Mouse (Mus musculus): ENCODE data around the gene Ece1. TPM values are rescaled to one million over a fixed set of nuclear protein-coding genes. Genes with fewer than 3 reads are reported as not detected.
"Not testable (repeated sequence)": the region's sequence is repeated elsewhere in the genome, so short reads cannot be mapped to it uniquely, and the experiment has no call there.

The Ece1 gene
- polyA plus RNA-seq, 1 experiment from 2014 or later = 118 TPM

DNA sequence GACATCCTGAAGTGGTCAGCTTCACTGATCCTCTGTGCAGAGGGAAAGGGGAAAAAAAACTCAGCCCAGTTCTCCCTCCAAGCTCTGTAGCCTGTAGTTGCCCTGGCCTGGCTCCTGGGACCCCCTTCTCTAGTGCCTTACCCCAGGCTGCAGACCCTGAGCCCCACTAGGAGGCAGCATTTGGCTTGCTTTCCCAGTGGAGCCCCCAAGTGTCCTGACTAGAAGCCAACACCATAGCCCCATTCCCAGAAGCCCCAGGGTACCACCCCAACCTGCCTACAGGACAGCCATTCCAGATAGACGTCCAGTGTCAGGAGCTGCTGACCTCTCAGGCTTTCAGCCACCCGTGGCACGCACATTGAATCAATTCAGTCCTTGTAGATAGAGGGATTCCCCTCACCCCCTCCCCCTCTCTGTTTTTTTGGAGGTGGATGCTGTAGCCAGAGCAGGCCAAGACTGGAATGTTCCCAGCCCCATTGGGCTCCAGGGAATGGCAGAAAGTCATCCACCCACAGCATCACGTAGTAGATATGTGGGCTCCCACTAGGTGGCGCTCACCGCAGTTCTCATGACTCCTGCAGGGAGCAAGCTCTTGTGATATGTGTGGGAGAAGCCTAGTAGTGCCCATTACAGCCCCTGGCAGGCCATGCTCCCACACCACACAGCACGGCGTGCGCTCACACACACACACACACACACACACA, 102.0 kb downstream of the Ece1 start:
- H3K4me3 ChIP-seq = no peak overlapping the region
- no peak for DNase-seq (ENCODE audit: low spot score)
- H3K36me3 ChIP-seq = peaks cover 71% of the 10 kb centered on the region
- peaks cover 4% of the 10 kb centered on the region; the same call in 1 of the 2 replicates for H3K9me3 ChIP-seq
- H3K27ac ChIP-seq = no peak overlapping the region
- peaks cover 17% of the 10 kb centered on the region for H3K4me1 ChIP-seq
- no peaks in the 10 kb centered on the region for H3K27me3 ChIP-seq (ENCODE audit: insufficient read depth, poor library complexity, severe bottlenecking)
- 66% methylated on average over 9 of the region's 9 CpGs for WGBS

DNA sequence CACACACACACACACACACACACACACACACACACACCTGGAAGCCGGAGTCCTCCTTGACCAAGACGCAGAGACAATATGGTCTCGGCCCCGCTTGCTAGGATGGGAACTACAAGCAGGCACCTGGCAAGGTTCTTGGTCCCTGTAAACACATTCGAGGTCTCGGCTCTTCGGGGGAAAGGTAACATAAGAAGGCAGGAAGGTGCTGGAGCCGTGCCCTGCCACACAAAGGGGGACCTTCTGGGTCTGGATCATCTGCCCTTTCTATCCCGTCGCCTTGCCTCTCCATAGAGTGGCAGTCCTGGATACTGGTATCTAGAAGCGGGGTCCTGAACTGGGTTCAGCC, 102.5 kb downstream of the Ece1 start:
- H3K4me3 ChIP-seq = no peak overlapping the region
- no peak for DNase-seq (ENCODE audit: low spot score)
- H3K9me3 ChIP-seq = peaks cover 2% of the 10 kb centered on the region; the same call in 1 of the 2 replicates
- no peak overlapping the region for H3K27ac ChIP-seq
- 91% methylated on average over 11 of the region's 11 CpGs for WGBS
- peaks cover 17% of the 10 kb centered on the region for H3K4me1 ChIP-seq
- H3K27me3 ChIP-seq (ENCODE audit: insufficient read depth, poor library complexity, severe bottlenecking) = no peaks in the 10 kb centered on the region
- peaks cover 65% of the 10 kb centered on the region for H3K36me3 ChIP-seq

DNA sequence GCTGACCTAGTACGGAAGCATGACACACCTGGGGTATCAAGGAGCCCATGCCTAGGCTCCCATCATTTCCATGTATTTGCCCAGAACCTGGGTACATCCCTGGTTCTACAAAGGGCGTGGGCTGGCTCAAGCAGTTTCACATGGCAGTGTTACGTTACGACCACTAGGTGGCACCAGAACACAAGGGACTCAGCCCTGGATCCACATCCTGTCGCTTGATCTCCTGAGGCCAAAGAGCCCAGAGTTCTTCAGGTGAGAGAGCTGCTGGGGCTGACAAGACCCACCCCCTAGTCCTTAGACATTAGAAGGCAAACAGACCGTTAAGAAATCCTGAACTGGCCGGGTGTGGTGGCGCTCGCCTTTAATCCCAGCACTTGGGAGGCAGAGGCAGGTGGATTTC, 106.2 kb downstream of the Ece1 start:
- Histone ChIP-seq H3K27ac (no peak overlapping the region), H3K36me3 (peaks cover 31% of the 10 kb centered on the region), H3K27me3 (ENCODE audit: insufficient read depth, poor library complexity, severe bottlenecking) (no peaks in the 10 kb centered on the region), H3K4me3 (no peak overlapping the region), H3K4me1 (no peaks in the 10 kb centered on the region), H3K9me3 (no peaks in the 10 kb centered on the region)
- peak; percentile 89 for DNase-seq (ENCODE audit: low spot score)
- WGBS = 11% methylated on average over 9 of the region's 9 CpGs

- not testable (repeated sequence) for DNase-seq (ENCODE audit: low spot score); H3K4me1 ChIP-seq; H3K27ac ChIP-seq; H3K27me3 ChIP-seq (ENCODE audit: insufficient read depth, poor library complexity, severe bottlenecking); H3K36me3 ChIP-seq; H3K4me3 ChIP-seq; H3K9me3 ChIP-seq
- no CpG with 5 or more reads among the region's 11 CpGs for WGBS
Measured at GRCm38 (mm10) chr4:137970623-137971199, 108.7 kb downstream of the Ece1 start.

DNA sequence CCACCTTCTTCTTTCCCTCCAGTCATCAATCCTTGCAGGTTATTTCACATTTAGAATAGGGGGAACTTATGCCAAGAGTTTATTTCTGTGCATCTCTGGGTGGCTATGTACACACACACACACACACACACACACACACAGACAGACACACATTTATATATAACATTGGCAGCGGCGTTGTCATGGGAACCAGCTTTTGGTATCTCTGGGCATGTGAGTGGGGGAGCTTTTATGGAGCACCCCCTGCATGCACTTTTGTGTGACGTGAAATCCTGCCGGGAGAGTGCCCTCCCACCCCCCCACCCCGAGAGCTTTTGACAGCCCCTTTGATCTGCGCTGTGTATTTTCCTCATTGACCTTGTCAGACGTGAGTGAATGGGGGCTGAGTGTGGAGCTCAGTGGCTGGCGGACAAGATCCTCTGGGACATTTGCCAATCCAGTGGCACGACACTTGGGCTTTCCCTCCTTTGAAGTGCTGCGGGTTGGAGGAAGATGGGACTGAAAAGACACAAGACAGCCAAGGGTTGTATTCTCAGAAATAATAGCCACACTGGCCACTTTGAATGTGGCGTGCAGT, 112.9 kb downstream of the Ece1 start:
- WGBS = no CpG with 5 or more reads among the region's 11 CpGs
- not testable (repeated sequence) for H3K9me3 ChIP-seq; H3K4me1 ChIP-seq; H3K36me3 ChIP-seq; DNase-seq (ENCODE audit: low spot score); H3K27me3 ChIP-seq (ENCODE audit: insufficient read depth, poor library complexity, severe bottlenecking); H3K27ac ChIP-seq; H3K4me3 ChIP-seq

DNA sequence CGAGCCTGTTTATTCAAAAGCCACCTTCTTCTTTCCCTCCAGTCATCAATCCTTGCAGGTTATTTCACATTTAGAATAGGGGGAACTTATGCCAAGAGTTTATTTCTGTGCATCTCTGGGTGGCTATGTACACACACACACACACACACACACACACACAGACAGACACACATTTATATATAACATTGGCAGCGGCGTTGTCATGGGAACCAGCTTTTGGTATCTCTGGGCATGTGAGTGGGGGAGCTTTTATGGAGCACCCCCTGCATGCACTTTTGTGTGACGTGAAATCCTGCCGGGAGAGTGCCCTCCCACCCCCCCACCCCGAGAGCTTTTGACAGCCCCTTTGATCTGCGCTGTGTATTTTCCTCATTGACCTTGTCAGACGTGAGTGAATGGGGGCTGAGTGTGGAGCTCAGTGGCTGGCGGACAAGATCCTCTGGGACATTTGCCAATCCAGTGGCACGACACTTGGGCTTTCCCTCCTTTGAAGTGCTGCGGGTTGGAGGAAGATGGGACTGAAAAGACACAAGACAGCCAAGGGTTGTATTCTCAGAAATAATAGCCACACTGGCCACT, 117.1 kb downstream of the Ece1 start:
- not testable (repeated sequence) for DNase-seq (ENCODE audit: low spot score); H3K4me3 ChIP-seq; H3K27ac ChIP-seq; H3K36me3 ChIP-seq; H3K4me1 ChIP-seq; H3K9me3 ChIP-seq; H3K27me3 ChIP-seq (ENCODE audit: insufficient read depth, poor library complexity, severe bottlenecking)
- no CpG with 5 or more reads among the region's 11 CpGs for WGBS

DNA sequence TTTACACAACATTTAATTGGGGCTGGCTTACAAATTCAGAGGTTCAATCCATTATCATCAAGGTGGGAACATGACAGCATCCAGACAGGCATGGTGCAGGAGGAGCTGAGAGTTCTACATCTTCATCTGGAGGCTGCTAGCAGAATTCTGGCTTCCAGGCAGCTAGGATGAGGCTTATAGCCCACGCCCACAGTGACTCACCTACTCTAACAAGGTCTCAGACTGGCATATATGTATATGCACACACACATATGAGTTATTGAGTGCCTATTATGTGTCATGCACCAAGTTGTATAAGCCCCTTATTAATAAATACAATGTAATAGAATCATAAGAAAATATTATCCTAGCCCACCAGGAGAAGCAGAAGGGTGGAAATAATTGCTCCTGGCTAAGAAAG, 120.8 kb downstream of the Ece1 start:
- no peaks in the 10 kb centered on the region for H3K27me3 ChIP-seq (ENCODE audit: insufficient read depth, poor library complexity, severe bottlenecking)
- H3K4me3 ChIP-seq = no peak overlapping the region
- H3K36me3 ChIP-seq = no peaks in the 10 kb centered on the region
- DNase-seq (ENCODE audit: low spot score) = no peak
- H3K4me1 ChIP-seq = peaks cover 4% of the 10 kb centered on the region; the same call in 1 of the 2 replicates
- no peak overlapping the region for H3K27ac ChIP-seq
- no peaks in the 10 kb centered on the region for H3K9me3 ChIP-seq
- WGBS = 63% methylated on average over 1 of the region's 1 CpGs

DNA sequence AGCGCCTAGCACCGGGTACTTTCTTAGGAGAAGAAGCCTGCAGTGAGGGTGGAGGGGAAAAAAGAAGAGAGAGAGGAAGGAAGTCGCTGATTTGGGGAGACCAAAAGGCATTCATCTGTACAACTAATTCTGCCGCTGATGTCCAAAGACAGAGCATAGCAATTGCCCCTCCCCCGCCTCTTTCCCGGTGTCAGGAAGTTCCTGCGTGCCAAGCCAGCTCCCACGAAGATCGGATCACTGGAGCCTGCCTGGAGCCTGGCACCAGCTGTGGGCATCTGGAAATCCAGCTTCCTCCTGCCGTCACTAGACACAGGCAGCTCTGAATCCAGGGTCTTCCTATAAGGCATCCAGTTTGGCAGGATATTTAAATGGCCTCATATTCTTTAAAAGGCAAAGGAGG, 122.2 kb downstream of the Ece1 start:
- Histone ChIP-seq H3K4me1 (peaks cover 10% of the 10 kb centered on the region), H3K36me3 (no peaks in the 10 kb centered on the region), H3K27ac (no peak overlapping the region), H3K9me3 (no peaks in the 10 kb centered on the region), H3K4me3 (no peak overlapping the region), H3K27me3 (ENCODE audit: insufficient read depth, poor library complexity, severe bottlenecking) (peaks cover 4% of the 10 kb centered on the region; the same call in 1 of the 2 replicates)
- WGBS = 42% methylated on average over 10 of the region's 10 CpGs
- peak; percentile 76 for DNase-seq (ENCODE audit: low spot score)

GRCm38 (mm10) chr4:137984746-137985145, 122.7 kb downstream of the Ece1 start:
- WGBS = 79% methylated on average over 5 of the region's 5 CpGs
- DNase-seq (ENCODE audit: low spot score) = peak; percentile 69
- Histone ChIP-seq H3K36me3 (no peaks in the 10 kb centered on the region), H3K4me1 (peaks cover 10% of the 10 kb centered on the region), H3K4me3 (no peak overlapping the region), H3K27ac (no peak overlapping the region), H3K9me3 (no peaks in the 10 kb centered on the region), H3K27me3 (ENCODE audit: insufficient read depth, poor library complexity, severe bottlenecking) (peaks cover 6% of the 10 kb centered on the region; the same call in 1 of the 2 replicates)

- no peak overlapping the region for H3K27ac ChIP-seq
- no peaks in the 10 kb centered on the region for H3K36me3 ChIP-seq
- H3K9me3 ChIP-seq = no peaks in the 10 kb centered on the region
- H3K27me3 ChIP-seq (ENCODE audit: insufficient read depth, poor library complexity, severe bottlenecking) = peaks cover 19% of the 10 kb centered on the region; the same call in 1 of the 2 replicates
- no peak for DNase-seq (ENCODE audit: low spot score)
- WGBS = 87% methylated on average over 5 of the region's 5 CpGs
- peaks cover 21% of the 10 kb centered on the region for H3K4me1 ChIP-seq
- no peak overlapping the region for H3K4me3 ChIP-seq
Measured at GRCm38 (mm10) chr4:137989426-137989825, 127.4 kb downstream of the Ece1 start.

DNA sequence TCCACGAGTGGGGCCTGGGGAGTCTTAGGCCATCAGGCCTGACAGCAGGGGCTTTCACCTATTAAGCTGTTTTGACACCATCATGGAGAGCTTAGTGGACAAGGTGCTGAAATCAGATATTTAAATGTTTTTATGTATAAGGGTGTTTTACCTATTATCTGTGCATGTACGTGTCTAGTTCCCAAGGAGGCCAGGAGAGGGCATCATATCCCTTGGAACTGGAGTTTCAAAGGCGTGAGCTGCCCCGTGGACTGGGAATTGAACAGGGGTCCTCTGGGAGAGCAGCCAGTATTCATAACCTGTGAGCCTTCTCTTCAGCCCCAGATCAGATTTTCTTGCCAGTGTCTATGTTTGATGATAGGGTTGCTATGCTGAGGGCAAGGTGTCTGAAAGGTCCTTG, 128.4 kb downstream of the Ece1 start:
- Histone ChIP-seq H3K27ac (no peak overlapping the region), H3K36me3 (no peaks in the 10 kb centered on the region), H3K27me3 (ENCODE audit: insufficient read depth, poor library complexity, severe bottlenecking) (peaks cover 19% of the 10 kb centered on the region; the same call in 1 of the 2 replicates), H3K4me1 (peaks cover 29% of the 10 kb centered on the region), H3K4me3 (no peak overlapping the region), H3K9me3 (no peaks in the 10 kb centered on the region)
- DNase-seq (ENCODE audit: low spot score) = no peak
- WGBS = 82% methylated on average over 4 of the region's 4 CpGs

DNA sequence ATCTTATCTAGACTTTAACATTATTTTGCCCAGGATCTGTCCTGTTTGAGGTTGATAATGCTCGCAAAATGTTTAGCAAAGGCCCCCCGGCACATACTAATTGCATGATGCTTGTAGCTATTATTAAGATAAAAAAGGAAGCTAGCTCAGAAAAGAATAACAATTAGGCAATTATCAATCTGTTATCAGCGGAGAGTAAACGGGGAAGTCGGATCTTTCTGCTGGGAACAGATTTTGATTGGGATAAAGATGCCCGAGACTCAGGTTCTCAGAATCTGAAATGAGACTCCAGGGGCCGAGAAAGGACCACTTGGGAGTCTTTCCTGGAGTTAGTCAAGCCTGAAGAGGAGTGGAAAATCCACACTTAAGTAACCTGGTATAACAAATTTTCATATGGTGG, 129.2 kb downstream of the Ece1 start:
- no peak for DNase-seq (ENCODE audit: low spot score)
- H3K4me1 ChIP-seq = peaks cover 37% of the 10 kb centered on the region
- peaks cover 2% of the 10 kb centered on the region for H3K36me3 ChIP-seq
- 63% methylated on average over 7 of the region's 7 CpGs for WGBS
- no peaks in the 10 kb centered on the region for H3K9me3 ChIP-seq
- peaks cover 19% of the 10 kb centered on the region; the same call in 1 of the 2 replicates for H3K27me3 ChIP-seq (ENCODE audit: insufficient read depth, poor library complexity, severe bottlenecking)
- no peak overlapping the region for H3K4me3 ChIP-seq
- no peak overlapping the region for H3K27ac ChIP-seq

GRCm38 (mm10) chr4:137992890-137993289, 130.9 kb downstream of the Ece1 start, which contains the start of gene Eif4g3:
TSS of gene Eif4g3 (plus strand) at chr4:137993022.
- WGBS = 2% methylated on average over 39 of the region's 39 CpGs
- H3K4me3 ChIP-seq = peak within 1 kb of the TSS; percentile 98

More at GRCm38 (mm10) chr4:137992890-137993289, 130.9 kb downstream of the Ece1 start, which contains the start of gene Eif4g3:
- Histone ChIP-seq H3K4me1 (peaks cover 43% of the 10 kb centered on the region), H3K27me3 (ENCODE audit: insufficient read depth, poor library complexity, severe bottlenecking) (peaks cover 19% of the 10 kb centered on the region; the same call in 1 of the 2 replicates), H3K36me3 (peaks cover 15% of the 10 kb centered on the region), H3K9me3 (no peaks in the 10 kb centered on the region), H3K27ac (peak within 1 kb of the TSS; percentile 98)
- DNase-seq (ENCODE audit: low spot score) = no peak

All from heart, embryonic 10.5 days (tissue).